Mouse (Mus musculus) heart, embryonic 16.5 days (tissue): ENCODE data around the gene Rufy2. TPM values are rescaled to one million over a fixed set of nuclear protein-coding genes. Genes with fewer than 3 reads are reported as not detected.

Source experiments
- ATAC-seq: fragments of 200-750 bp; cut with Nextera tagmentation; replicated peaks from 2 replicates; pipeline ENCODE4 v1.8.0; 2017; ENCODE audit warnings: moderate number of reproducible peaks; ENCODE audit not compliant: insufficient read depth, low FRiP score; ENCODE audit errors: extremely low read depth
- H3K27ac ChIP-seq: fragments of 300-500 bp; sonication (generic); 2 replicates; pipeline ENCODE4 v1.5.1; 2014; ENCODE audit warnings: mild to moderate bottlenecking, low read length, control low read depth, moderate library complexity
- H3K27me3 ChIP-seq: fragments of 300-500 bp; sonication (generic); 2 replicates; pipeline ENCODE4 v1.6.1; 2014; ENCODE audit warnings: low read length, mixed read lengths; ENCODE audit not compliant: control insufficient read depth, insufficient read depth
- H3K36me3 ChIP-seq: fragments of 300-500 bp; sonication (generic); 2 replicates; pipeline ENCODE4 v1.6.1; 2014; ENCODE audit not compliant: control insufficient read depth, insufficient read depth
- H3K4me1 ChIP-seq: fragments of 300-500 bp; sonication (generic); 2 replicates; pipeline ENCODE4 v1.6.1; 2014; ENCODE audit warnings: low read length, mixed read lengths; ENCODE audit not compliant: control insufficient read depth, insufficient read depth
- H3K4me2 ChIP-seq: fragments of 300-500 bp; sonication (generic); 2 replicates; pipeline ENCODE4 v1.6.1; 2014; ENCODE audit warnings: low read depth, mild to moderate bottlenecking, control low read depth, low read length
- H3K4me3 ChIP-seq: fragments of 300-500 bp; sonication (generic); 2 replicates; pipeline ENCODE4 v1.5.1; 2014; ENCODE audit warnings: mild to moderate bottlenecking, control low read depth, low read length
- H3K9ac ChIP-seq: fragments of 300-500 bp; sonication (generic); 2 replicates; pipeline ENCODE4 v1.6.1; 2014; ENCODE audit warnings: low read length, control low read depth
- H3K9me3 ChIP-seq: fragments of 300-500 bp; sonication (generic); replicated peaks from 2 replicates; pipeline ENCODE4 v1.6.1; 2016; ENCODE audit warnings: low read length; ENCODE audit not compliant: control insufficient read depth
- WGBS: fragments of 180-500 bp; shearing (Covaris S2); extraction: QIAGEN DNeasy Blood & Tissue Kit; methylation state at CpG from one replicate; pipeline ENCODE4 v1.1.7; 2014; 5-methylcytosine and 5-hydroxymethylcytosine counted together
- polyA plus RNA-seq: library from polyadenylated mRNA; unstranded; fragments of >200 nt; fragmentation: Nextera tagmentation; extraction: Ambion mirVana; gene quantifications from 2 replicates; pipeline ENCODE4 v1.2.1, GENCODE M21; 2015

Gene Rufy2
- polyA plus RNA-seq, 1 experiment from 2014 or later: 16.5 TPM

DNA sequence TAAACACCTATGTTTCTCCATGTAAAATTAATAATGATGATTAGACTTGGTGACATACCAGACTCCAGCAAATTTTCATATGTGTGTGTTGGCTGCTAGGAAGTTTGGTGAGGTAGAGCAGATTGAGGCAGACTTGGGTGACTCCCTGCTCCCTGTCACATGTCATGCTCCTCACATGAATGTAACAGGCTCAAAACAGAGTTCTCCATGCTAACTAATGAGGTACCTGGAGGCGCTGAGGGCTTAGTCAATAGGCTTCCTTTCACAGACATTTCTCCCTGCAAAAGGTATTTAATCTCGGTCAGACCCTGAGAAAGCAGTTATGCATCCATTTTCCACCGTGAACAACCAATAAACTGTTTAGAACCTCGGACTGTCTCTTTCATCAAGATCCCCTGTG, 48.4 kb downstream of the Rufy2 start:
- no peaks in the 10 kb centered on the region for H3K9me3 ChIP-seq
- H3K4me1 ChIP-seq: peaks cover 9% of the 10 kb centered on the region
- no peak overlapping the region for H3K9ac ChIP-seq
- H3K36me3 ChIP-seq: no peaks in the 10 kb centered on the region
- no peak overlapping the region for H3K27ac ChIP-seq
- no peak overlapping the region for H3K4me3 ChIP-seq
- 83% methylated on average over 4 of the region's 4 CpGs for WGBS
- no peak for ATAC-seq
- no peaks in the 10 kb centered on the region for H3K27me3 ChIP-seq
- no peak overlapping the region for H3K4me2 ChIP-seq

DNA sequence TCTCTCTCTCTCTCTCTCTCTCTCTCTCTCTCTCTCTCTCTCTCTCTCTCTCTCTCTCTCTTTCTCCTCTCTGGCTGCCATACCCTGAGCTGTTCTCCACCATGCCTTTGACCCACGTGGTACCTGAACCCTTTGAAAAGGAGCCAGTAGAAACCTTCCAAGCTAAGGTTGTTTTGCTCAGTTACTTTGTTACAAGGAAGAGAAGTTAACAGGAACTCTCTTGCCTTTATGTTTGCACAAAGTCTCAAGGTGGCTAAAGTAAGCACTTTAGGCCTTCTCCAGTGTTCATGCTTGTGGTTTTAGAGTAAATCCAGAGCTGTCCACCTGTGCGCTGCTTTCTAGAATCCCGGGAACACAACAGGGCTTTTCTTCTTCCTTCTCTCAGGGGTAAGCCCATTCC, 52.2 kb downstream of the Rufy2 start:
- WGBS: 75% methylated on average over 3 of the region's 3 CpGs
- no peak for ATAC-seq

GRCm38 (mm10) chr10:63032956-63033355, 52.9 kb downstream of the Rufy2 start:
- no peak overlapping the region for H3K4me2 ChIP-seq
- ATAC-seq: no peak
- no peaks in the 10 kb centered on the region for H3K4me1 ChIP-seq
- WGBS: 80% methylated on average over 3 of the region's 3 CpGs
- no peaks in the 10 kb centered on the region for H3K36me3 ChIP-seq
- no peak overlapping the region for H3K27ac ChIP-seq
- H3K9me3 ChIP-seq: no peaks in the 10 kb centered on the region
- no peak overlapping the region for H3K9ac ChIP-seq
- no peaks in the 10 kb centered on the region for H3K27me3 ChIP-seq
- H3K4me3 ChIP-seq: no peak overlapping the region

More for the DNA sequence above, 52.2 kb downstream of the Rufy2 start:
- H3K27ac ChIP-seq: no peak overlapping the region
- H3K36me3 ChIP-seq: no peaks in the 10 kb centered on the region
- no peak overlapping the region for H3K4me3 ChIP-seq
- no peaks in the 10 kb centered on the region for H3K9me3 ChIP-seq
- no peak overlapping the region for H3K4me2 ChIP-seq
- no peaks in the 10 kb centered on the region for H3K27me3 ChIP-seq
- H3K9ac ChIP-seq: no peak overlapping the region
- H3K4me1 ChIP-seq: no peaks in the 10 kb centered on the region

DNA sequence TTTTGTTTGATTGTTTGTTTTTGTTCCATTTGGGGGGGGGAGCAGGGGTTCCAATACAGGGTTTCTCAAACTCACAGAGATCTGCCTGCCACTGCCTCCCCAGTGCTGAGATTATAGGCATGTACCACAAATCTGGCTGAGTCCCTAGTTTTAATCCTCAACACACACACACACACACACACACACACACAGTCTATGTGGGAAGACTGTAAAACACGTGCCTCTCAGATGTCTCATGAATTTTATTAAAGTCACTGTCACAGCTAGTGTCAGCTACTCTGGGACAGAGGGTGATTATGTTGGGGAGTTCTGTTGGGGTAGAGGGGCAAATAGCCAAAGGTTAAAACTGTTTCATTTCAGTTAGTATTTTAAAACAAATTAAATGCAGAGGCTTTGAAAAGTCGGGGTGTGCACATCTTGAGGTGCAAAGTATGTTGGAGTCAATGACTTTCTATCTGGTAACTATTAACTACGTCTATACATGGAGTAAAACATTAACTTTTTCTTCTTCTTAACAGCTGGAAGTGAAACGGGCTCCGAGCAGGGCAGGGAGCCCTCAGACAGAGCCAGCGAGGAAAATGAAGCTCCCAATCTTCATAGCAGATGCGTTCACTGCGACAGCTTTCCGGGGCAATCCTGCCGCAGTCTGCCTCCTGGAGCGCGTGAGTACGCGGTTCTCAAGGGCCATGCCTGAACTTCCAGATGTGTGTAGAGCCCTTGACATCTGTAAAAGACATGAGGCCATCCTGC, 58.7 kb downstream of the Rufy2 start:
- Histone ChIP-seq H3K9me3 (no peaks in the 10 kb centered on the region), H3K4me1 (peaks cover under 1% of the 10 kb centered on the region; the same call in 1 of the 2 replicates), H3K27me3 (no peaks in the 10 kb centered on the region), H3K4me3 (no peak overlapping the region), H3K9ac (no peak overlapping the region), H3K36me3 (no peaks in the 10 kb centered on the region), H3K4me2 (no peak overlapping the region), H3K27ac (no peak overlapping the region)
- no peak for ATAC-seq
- 76% methylated on average over 14 of the region's 14 CpGs for WGBS

- no peak overlapping the region for H3K4me2 ChIP-seq
- no peaks in the 10 kb centered on the region for H3K27me3 ChIP-seq
- no peak overlapping the region for H3K9ac ChIP-seq
- no peak overlapping the region for H3K4me3 ChIP-seq
- peak; percentile 63 for ATAC-seq
- H3K9me3 ChIP-seq: no peaks in the 10 kb centered on the region
- peak overlapping the region; percentile 51; the same call in 1 of the 2 replicates for H3K27ac ChIP-seq
- H3K4me1 ChIP-seq: peaks cover 2% of the 10 kb centered on the region; the same call in 1 of the 2 replicates
- WGBS: 50% methylated on average over 5 of the region's 5 CpGs
- no peaks in the 10 kb centered on the region for H3K36me3 ChIP-seq
Observed at GRCm38 (mm10) chr10:63039867-63040628, 60.0 kb downstream of the Rufy2 start.

DNA sequence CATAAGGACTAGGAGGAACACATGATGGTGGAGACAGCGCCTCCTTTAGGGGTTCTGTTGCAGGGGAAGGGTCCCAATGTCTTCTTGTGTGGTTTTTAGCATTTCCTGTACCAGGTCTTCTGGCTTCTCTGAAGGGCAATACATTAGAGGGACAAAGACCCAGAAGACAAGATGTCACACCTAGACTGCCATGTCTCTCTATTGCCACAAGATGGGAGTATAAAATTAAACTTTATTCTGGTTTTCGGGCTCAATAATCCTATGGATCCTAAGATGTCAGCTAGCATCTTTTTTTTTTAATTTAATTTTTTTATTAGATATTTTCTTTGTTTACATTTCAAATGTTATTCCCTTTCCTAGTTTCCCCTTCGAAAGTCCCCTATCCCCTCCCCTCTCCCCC, 63.1 kb downstream of the Rufy2 start:
- H3K4me3 ChIP-seq: no peak overlapping the region
- no peak overlapping the region for H3K4me2 ChIP-seq
- H3K4me1 ChIP-seq: peaks cover 2% of the 10 kb centered on the region; the same call in 1 of the 2 replicates
- ATAC-seq: no peak
- no peaks in the 10 kb centered on the region for H3K9me3 ChIP-seq
- H3K27ac ChIP-seq: no peak overlapping the region
- no peaks in the 10 kb centered on the region for H3K27me3 ChIP-seq
- WGBS: 57% methylated on average over 3 of the region's 3 CpGs
- H3K36me3 ChIP-seq: no peaks in the 10 kb centered on the region
- H3K9ac ChIP-seq: no peak overlapping the region

DNA sequence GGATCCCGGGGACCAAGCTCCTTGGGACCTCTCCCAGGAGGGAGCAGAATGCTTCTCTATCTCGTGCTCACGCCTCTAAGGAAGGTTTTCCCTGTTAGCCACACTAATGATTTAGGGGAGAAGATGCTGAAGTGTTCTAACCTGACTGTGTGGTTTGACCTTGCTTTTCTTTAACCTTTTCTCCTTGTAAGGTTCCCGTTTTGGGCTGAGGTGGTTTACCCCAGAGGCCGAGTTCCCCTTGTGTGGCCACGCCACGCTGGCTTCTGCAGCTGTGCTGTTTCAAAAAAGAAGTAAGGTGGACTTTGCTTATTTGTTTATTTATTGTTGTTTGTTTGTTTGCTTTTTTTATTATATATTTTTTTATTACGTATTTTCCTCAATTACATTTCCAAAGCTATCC, 67.7 kb downstream of the Rufy2 start:
- no peak overlapping the region for H3K9ac ChIP-seq
- H3K4me2 ChIP-seq: no peak overlapping the region
- WGBS: 81% methylated on average over 8 of the region's 8 CpGs
- H3K4me1 ChIP-seq: 0 out of 2 replicates have a peak, but pooled peaks cover 2% of the 10 kb centered on the region
- no peaks in the 10 kb centered on the region for H3K27me3 ChIP-seq
- no peaks in the 10 kb centered on the region for H3K9me3 ChIP-seq
- no peak for ATAC-seq
- H3K36me3 ChIP-seq: no peaks in the 10 kb centered on the region
- no peak overlapping the region for H3K4me3 ChIP-seq
- no peak overlapping the region for H3K27ac ChIP-seq

- Histone ChIP-seq H3K4me3 (no peak overlapping the region), H3K36me3 (no peaks in the 10 kb centered on the region), H3K27me3 (no peaks in the 10 kb centered on the region), H3K27ac (no peak overlapping the region), H3K4me1 (no peaks in the 10 kb centered on the region), H3K9ac (no peak overlapping the region), H3K9me3 (no peaks in the 10 kb centered on the region), H3K4me2 (no peak overlapping the region)
- WGBS: 60% methylated on average over 1 of the region's 2 CpGs
- ATAC-seq: no peak
Observed at GRCm38 (mm10) chr10:63049106-63049505, 69.1 kb downstream of the Rufy2 start.

DNA sequence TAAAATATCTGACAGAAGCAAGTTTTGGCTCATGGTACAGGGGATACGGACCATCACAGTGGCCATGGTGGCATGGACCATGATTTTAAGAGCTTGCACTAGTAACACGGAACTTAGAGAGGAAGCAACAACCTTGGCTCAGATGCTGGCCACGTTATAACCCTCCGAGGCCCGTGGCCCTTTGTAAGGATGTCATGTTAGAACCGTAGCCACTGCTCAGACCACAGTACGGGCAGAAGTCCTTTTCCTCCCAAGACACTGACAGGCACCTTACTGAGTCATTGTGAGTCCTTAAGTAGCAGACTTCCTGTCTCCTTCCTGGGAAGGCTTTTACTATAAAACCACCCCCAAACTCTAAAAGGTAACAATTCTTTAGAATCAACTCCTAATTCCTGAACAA, 71.2 kb downstream of the Rufy2 start:
- WGBS: 77% methylated on average over 7 of the region's 7 CpGs
- Histone ChIP-seq H3K27me3 (no peaks in the 10 kb centered on the region), H3K36me3 (no peaks in the 10 kb centered on the region), H3K9ac (no peak overlapping the region), H3K27ac (no peak overlapping the region), H3K4me3 (no peak overlapping the region), H3K4me2 (no peak overlapping the region), H3K4me1 (no peaks in the 10 kb centered on the region), H3K9me3 (no peaks in the 10 kb centered on the region)
- no peak for ATAC-seq
